Mouse (Mus musculus): Measurements from ENCODE around the gene Clspn. TPM values are rescaled to one million over a fixed set of nuclear protein-coding genes. Genes with fewer than 3 reads are reported as not detected.
"Not testable (repeated sequence)": the region's sequence is repeated elsewhere in the genome, so short reads cannot be mapped to it uniquely, and the experiment has no call there.

The Clspn gene
- polyA plus RNA-seq, 1 experiment from 2014 or later, result 52.9 TPM

- H3K4me3 ChIP-seq (replicated peaks); H3K4me2 ChIP-seq; H3K27ac ChIP-seq; H3K4me1 ChIP-seq (replicated peaks); H3K9me3 ChIP-seq; H3K9ac ChIP-seq (replicated peaks); H3K36me3 ChIP-seq; ATAC-seq (ENCODE audit: insufficient number of reproducible peaks, insufficient read depth, low FRiP score, low TSS enrichment, low read depth): not testable (repeated sequence)
- 93% methylated on average over 7 of the region's 7 CpGs for WGBS
- peaks cover 15% of the 10 kb centered on the region; the same call in 1 of the 2 replicates for H3K27me3 ChIP-seq
Observed at GRCm38 (mm10) chr4:126535631-126536030, 21.1 kb upstream of the Clspn start.

GRCm38 (mm10) chr4:126536865-126537264, 19.9 kb upstream of the Clspn start:
- no peak for ATAC-seq (ENCODE audit: insufficient number of reproducible peaks, insufficient read depth, low FRiP score, low TSS enrichment, low read depth)
- H3K9me3 ChIP-seq, result no peaks in the 10 kb centered on the region
- H3K4me2 ChIP-seq, result no peak overlapping the region
- H3K9ac ChIP-seq (replicated peaks), result no peak overlapping the region
- no peaks in the 10 kb centered on the region for H3K36me3 ChIP-seq
- H3K27ac ChIP-seq, result no peak overlapping the region
- peaks cover 15% of the 10 kb centered on the region; the same call in 1 of the 2 replicates for H3K27me3 ChIP-seq
- no peak overlapping the region for H3K4me3 ChIP-seq (replicated peaks)
- WGBS, result 75% methylated on average over 5 of the region's 5 CpGs
- H3K4me1 ChIP-seq (replicated peaks), result peaks cover 3% of the 10 kb centered on the region

GRCm38 (mm10) chr4:126540487-126541071, 16.2 kb upstream of the Clspn start:
- no peak overlapping the region for H3K27ac ChIP-seq
- WGBS, result 77% methylated on average over 3 of the region's 3 CpGs
- H3K4me2 ChIP-seq, result no peak overlapping the region
- H3K27me3 ChIP-seq, result peaks cover 4% of the 10 kb centered on the region; the same call in 1 of the 2 replicates
- no peaks in the 10 kb centered on the region for H3K4me1 ChIP-seq (replicated peaks)
- no peak for ATAC-seq (ENCODE audit: insufficient number of reproducible peaks, insufficient read depth, low FRiP score, low TSS enrichment, low read depth)
- no peaks in the 10 kb centered on the region for H3K9me3 ChIP-seq
- no peaks in the 10 kb centered on the region for H3K36me3 ChIP-seq
- H3K4me3 ChIP-seq (replicated peaks), result no peak overlapping the region
- no peak overlapping the region for H3K9ac ChIP-seq (replicated peaks)

GRCm38 (mm10) chr4:126542838-126543237, 13.9 kb upstream of the Clspn start:
- Histone ChIP-seq H3K27me3 (no peaks in the 10 kb centered on the region), H3K4me3 (replicated peaks) (no peak overlapping the region), H3K4me1 (replicated peaks) (no peaks in the 10 kb centered on the region), H3K36me3 (no peaks in the 10 kb centered on the region), H3K27ac (no peak overlapping the region), H3K9me3 (no peaks in the 10 kb centered on the region), H3K4me2 (no peak overlapping the region), H3K9ac (replicated peaks) (no peak overlapping the region)
- 66% methylated on average over 7 of the region's 7 CpGs for WGBS
- ATAC-seq (ENCODE audit: insufficient number of reproducible peaks, insufficient read depth, low FRiP score, low TSS enrichment, low read depth), result no peak

GRCm38 (mm10) chr4:126545016-126545415, 11.7 kb upstream of the Clspn start:
- WGBS, result 81% methylated on average over 1 of the region's 1 CpGs
- Histone ChIP-seq H3K27me3 (no peaks in the 10 kb centered on the region), H3K9ac (replicated peaks) (no peak overlapping the region), H3K4me3 (replicated peaks) (no peak overlapping the region), H3K36me3 (no peaks in the 10 kb centered on the region), H3K4me1 (replicated peaks) (no peaks in the 10 kb centered on the region), H3K4me2 (no peak overlapping the region), H3K27ac (no peak overlapping the region), H3K9me3 (no peaks in the 10 kb centered on the region)
- ATAC-seq (ENCODE audit: insufficient number of reproducible peaks, insufficient read depth, low FRiP score, low TSS enrichment, low read depth), result no peak

- H3K27me3 ChIP-seq, result no peaks in the 10 kb centered on the region
- H3K36me3 ChIP-seq, result no peaks in the 10 kb centered on the region
- H3K9ac ChIP-seq (replicated peaks), result no peak overlapping the region
- H3K27ac ChIP-seq, result no peak overlapping the region
- no peak overlapping the region for H3K4me2 ChIP-seq
- H3K4me1 ChIP-seq (replicated peaks), result no peaks in the 10 kb centered on the region
- H3K9me3 ChIP-seq, result no peaks in the 10 kb centered on the region
- ATAC-seq (ENCODE audit: insufficient number of reproducible peaks, insufficient read depth, low FRiP score, low TSS enrichment, low read depth), result no peak
- 61% methylated on average over 7 of the region's 7 CpGs for WGBS
- H3K4me3 ChIP-seq (replicated peaks), result no peak overlapping the region
Observed at GRCm38 (mm10) chr4:126545703-126546102, 11.0 kb upstream of the Clspn start.

- Histone ChIP-seq H3K4me1 (replicated peaks) (no peaks in the 10 kb centered on the region), H3K27ac (no peak overlapping the region), H3K4me3 (replicated peaks) (no peak overlapping the region), H3K9me3 (no peaks in the 10 kb centered on the region), H3K4me2 (no peak overlapping the region), H3K9ac (replicated peaks) (no peak overlapping the region), H3K36me3 (no peaks in the 10 kb centered on the region), H3K27me3 (no peaks in the 10 kb centered on the region)
- whole genome bisulfite sequencing, result 79% methylated on average over 2 of the region's 2 CpGs
- no peak for ATAC-seq (ENCODE audit: insufficient number of reproducible peaks, insufficient read depth, low FRiP score, low TSS enrichment, low read depth)
Observed at GRCm38 (mm10) chr4:126546183-126546582, 10.6 kb upstream of the Clspn start.

GRCm38 (mm10) chr4:126552136-126552535, 4.6 kb upstream of the Clspn start:
- H3K4me2 ChIP-seq, result no peak overlapping the region
- no peaks in the 10 kb centered on the region for H3K27me3 ChIP-seq
- H3K36me3 ChIP-seq, result no peaks in the 10 kb centered on the region
- no peak overlapping the region for H3K9ac ChIP-seq (replicated peaks)
- no peaks in the 10 kb centered on the region for H3K9me3 ChIP-seq
- H3K4me1 ChIP-seq (replicated peaks), result peaks cover 6% of the 10 kb centered on the region
- H3K27ac ChIP-seq, result no peak overlapping the region
- 83% methylated on average over 7 of the region's 7 CpGs for WGBS
- ATAC-seq (ENCODE audit: insufficient number of reproducible peaks, insufficient read depth, low FRiP score, low TSS enrichment, low read depth), result no peak
- no peak overlapping the region for H3K4me3 ChIP-seq (replicated peaks)

GRCm38 (mm10) chr4:126553105-126553504, 3.6 kb upstream of the Clspn start:
- WGBS, result 77% methylated on average over 8 of the region's 8 CpGs
- no peak for ATAC-seq (ENCODE audit: insufficient number of reproducible peaks, insufficient read depth, low FRiP score, low TSS enrichment, low read depth)
- no peak overlapping the region for H3K27ac ChIP-seq

GRCm38 (mm10) chr4:126553685-126554084, 3.0 kb upstream of the Clspn start:
- no peak overlapping the region for H3K27ac ChIP-seq
- no peak for ATAC-seq (ENCODE audit: insufficient number of reproducible peaks, insufficient read depth, low FRiP score, low TSS enrichment, low read depth)
- no peak overlapping the region for H3K4me2 ChIP-seq
- H3K4me3 ChIP-seq (replicated peaks), result no peak overlapping the region
- no peaks in the 10 kb centered on the region for H3K27me3 ChIP-seq
- no peaks in the 10 kb centered on the region for H3K9me3 ChIP-seq
- peaks cover under 1% of the 10 kb centered on the region; the same call in 1 of the 2 replicates for H3K36me3 ChIP-seq
- no peak overlapping the region for H3K9ac ChIP-seq (replicated peaks)
- WGBS, result 87% methylated on average over 1 of the region's 1 CpGs
- peaks cover 13% of the 10 kb centered on the region for H3K4me1 ChIP-seq (replicated peaks)

More at GRCm38 (mm10) chr4:126553105-126553504, 3.6 kb upstream of the Clspn start:
- no peak overlapping the region for H3K4me3 ChIP-seq (replicated peaks)
- H3K36me3 ChIP-seq, result no peaks in the 10 kb centered on the region
- no peaks in the 10 kb centered on the region for H3K27me3 ChIP-seq
- H3K9me3 ChIP-seq, result no peaks in the 10 kb centered on the region
- no peak overlapping the region for H3K4me2 ChIP-seq
- peaks cover 7% of the 10 kb centered on the region for H3K4me1 ChIP-seq (replicated peaks)
- no peak overlapping the region for H3K9ac ChIP-seq (replicated peaks)

GRCm38 (mm10) chr4:126554462-126554861, 2.3 kb upstream of the Clspn start:
- WGBS, result 32% methylated on average over 3 of the region's 3 CpGs

GRCm38 (mm10) chr4:126563798-126564197, 7.1 kb downstream of the Clspn start:
- no peak overlapping the region for H3K9ac ChIP-seq (replicated peaks)
- H3K27ac ChIP-seq, result no peak overlapping the region
- 92% methylated on average over 6 of the region's 6 CpGs for WGBS
- H3K9me3 ChIP-seq, result no peaks in the 10 kb centered on the region
- peaks cover 76% of the 10 kb centered on the region for H3K36me3 ChIP-seq
- H3K4me1 ChIP-seq (replicated peaks), result no peaks in the 10 kb centered on the region
- no peaks in the 10 kb centered on the region for H3K27me3 ChIP-seq
- ATAC-seq (ENCODE audit: insufficient number of reproducible peaks, insufficient read depth, low FRiP score, low TSS enrichment, low read depth), result no peak
- no peak overlapping the region for H3K4me3 ChIP-seq (replicated peaks)
- no peak overlapping the region for H3K4me2 ChIP-seq

More at GRCm38 (mm10) chr4:126554462-126554861, 2.3 kb upstream of the Clspn start:
- no peak for ATAC-seq (ENCODE audit: insufficient number of reproducible peaks, insufficient read depth, low FRiP score, low TSS enrichment, low read depth)
- Histone ChIP-seq H3K9ac (replicated peaks) (no peak overlapping the region), H3K4me3 (replicated peaks) (no peak overlapping the region), H3K27ac (no peak overlapping the region), H3K9me3 (no peaks in the 10 kb centered on the region), H3K4me2 (no peak overlapping the region), H3K4me1 (replicated peaks) (peaks cover 13% of the 10 kb centered on the region), H3K27me3 (no peaks in the 10 kb centered on the region), H3K36me3 (peaks cover 5% of the 10 kb centered on the region; the same call in 1 of the 2 replicates)

All from limb, embryonic 12.5 days (tissue).